Mouse (Mus musculus): ENCODE measurements around the gene Hoxa2. TPM values are rescaled to one million over a fixed set of nuclear protein-coding genes. Genes with fewer than 3 reads are reported as not detected.

Hoxa2 gene
- polyA plus RNA-seq, 1 experiment from 2014 or later: 2.3 TPM

DNA sequence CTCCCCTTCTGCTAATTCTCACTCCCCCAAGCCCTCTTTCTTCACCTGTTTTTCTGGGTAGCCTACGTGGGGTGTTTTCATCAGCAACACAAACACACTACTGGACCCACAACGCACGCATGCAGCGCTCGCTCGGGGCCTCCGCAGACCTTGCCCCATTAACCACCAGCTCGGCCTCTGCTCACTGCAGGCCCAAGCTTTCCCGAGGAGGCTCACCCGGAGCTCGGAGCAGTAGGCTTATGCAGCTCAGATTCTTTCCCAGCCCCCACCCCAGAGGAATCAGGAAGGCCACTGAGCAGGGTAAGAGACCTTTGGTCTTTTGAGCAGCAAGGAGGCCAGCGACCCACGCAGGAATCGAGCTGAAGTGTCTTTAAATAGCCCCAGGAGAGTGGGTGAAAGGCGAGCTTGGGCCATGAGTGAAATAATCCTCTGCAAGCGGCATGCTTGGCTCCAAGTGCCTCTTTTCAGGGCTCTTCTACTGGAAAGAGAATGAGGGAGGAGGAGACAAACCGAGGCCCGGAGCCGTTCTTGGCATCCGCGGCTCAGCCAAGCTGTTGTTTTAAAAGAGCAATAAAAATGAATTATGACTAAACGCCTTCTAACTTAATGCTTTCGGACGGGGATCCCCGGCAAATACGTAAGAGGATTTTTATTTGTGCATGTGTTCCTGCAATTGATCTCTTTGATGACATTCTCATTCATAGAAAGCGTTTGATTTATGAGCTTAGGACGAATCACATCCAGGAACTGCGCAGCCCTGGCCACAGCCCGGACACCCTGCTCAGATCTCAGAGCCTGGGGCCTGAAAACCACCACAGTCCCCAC is 3.9 kb downstream of the Hoxa2 start:
- Histone ChIP-seq H3K27ac (peak overlapping the region; percentile 89), H3K4me3 (replicated peaks; ENCODE audit: low read depth, low read length) (peak overlapping the region; percentile 20; the same call in 1 of the 2 replicates), H3K36me3 (ENCODE audit: insufficient read depth, low read length) (no peaks in the 10 kb centered on the region), H3K27me3 (ENCODE audit: insufficient read depth, low read length) (0 out of 2 replicates have a peak, but pooled peaks cover 13% of the 10 kb centered on the region), H3K9me3 (replicated peaks; ENCODE audit: low read length) (no peaks in the 10 kb centered on the region), H3K4me1 (replicated peaks; ENCODE audit: insufficient read depth, low read length) (peaks cover 47% of the 10 kb centered on the region), H3K9ac (ENCODE audit: low read depth, low read length) (peak overlapping the region; percentile 43), H3K4me2 (ENCODE audit: low read length) (peak overlapping the region; percentile 95)
- WGBS: 4% methylated on average over 30 of the region's 30 CpGs
- peak; percentile 96 for DNase-seq (ENCODE audit: low spot score)
- 0 out of 2 replicates have a peak, but pooled peaks have one; percentile 27 for ATAC-seq (replicated peaks; ENCODE audit: low FRiP score, low read depth)
- TF ChIP-seq CTCF (IDR thresholded peaks at IDR 0.05; ENCODE audit: low read depth): no peak

- WGBS: 16% methylated on average over 9 of the region's 9 CpGs
- Histone ChIP-seq H3K4me3 (replicated peaks; ENCODE audit: low read depth, low read length) (no peak overlapping the region), H3K27ac (peak overlapping the region; percentile 89), H3K27me3 (ENCODE audit: insufficient read depth, low read length) (0 out of 2 replicates have a peak, but pooled peaks cover 14% of the 10 kb centered on the region), H3K36me3 (ENCODE audit: insufficient read depth, low read length) (no peaks in the 10 kb centered on the region), H3K4me1 (replicated peaks; ENCODE audit: insufficient read depth, low read length) (peaks cover 40% of the 10 kb centered on the region), H3K9ac (ENCODE audit: low read depth, low read length) (peak overlapping the region; percentile 43; the same call in 1 of the 2 replicates), H3K9me3 (replicated peaks; ENCODE audit: low read length) (no peaks in the 10 kb centered on the region), H3K4me2 (ENCODE audit: low read length) (peak overlapping the region; percentile 95)
- TF ChIP-seq CTCF (IDR thresholded peaks at IDR 0.05; ENCODE audit: low read depth): no peak
- ATAC-seq (replicated peaks; ENCODE audit: low FRiP score, low read depth) (no peak), DNase-seq (ENCODE audit: low spot score) (peak; percentile 72)
Measured at GRCm38 (mm10) chr6:52159979-52160378, 4.7 kb downstream of the Hoxa2 start.

DNA sequence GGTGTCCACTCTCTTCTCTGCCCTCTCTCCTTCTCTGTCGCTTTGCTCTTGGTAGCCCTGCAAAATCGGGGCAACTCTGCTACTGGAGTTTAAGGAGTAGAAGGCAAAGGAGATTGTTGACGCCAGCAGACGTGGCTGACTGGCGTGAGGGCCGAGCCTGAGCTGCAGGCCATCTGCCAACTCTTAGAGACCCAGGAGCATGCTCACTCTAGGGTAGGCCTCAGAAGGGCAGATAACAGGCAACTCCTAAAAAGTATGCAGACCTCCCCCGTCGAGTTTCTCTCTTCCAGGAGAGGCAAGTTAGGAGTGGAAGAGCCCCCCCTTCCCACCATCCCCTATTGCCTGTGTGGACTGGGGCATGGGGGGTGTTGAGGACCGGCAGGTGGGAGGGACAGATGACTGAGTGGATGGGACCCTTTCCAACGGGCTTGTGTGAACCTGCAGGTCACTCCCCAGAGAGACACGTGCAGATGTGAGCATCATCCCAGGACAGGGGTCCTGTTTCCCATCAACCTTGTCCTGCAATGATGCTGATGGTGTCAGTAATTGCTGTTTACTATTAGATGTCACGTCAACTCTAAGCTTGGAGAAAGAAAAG is 5.4 kb downstream of the Hoxa2 start:
- ATAC-seq (replicated peaks; ENCODE audit: low FRiP score, low read depth) (0 out of 2 replicates have a peak, but pooled peaks have one; percentile 9), DNase-seq (ENCODE audit: low spot score) (peak; percentile 44)
- Histone ChIP-seq H3K27me3 (ENCODE audit: insufficient read depth, low read length) (peaks cover 16% of the 10 kb centered on the region), H3K4me1 (replicated peaks; ENCODE audit: insufficient read depth, low read length) (peaks cover 37% of the 10 kb centered on the region), H3K9me3 (replicated peaks; ENCODE audit: low read length) (no peaks in the 10 kb centered on the region), H3K4me3 (replicated peaks; ENCODE audit: low read depth, low read length) (peak overlapping the region; percentile 72), H3K27ac (peak overlapping the region; percentile 89), H3K36me3 (ENCODE audit: insufficient read depth, low read length) (no peaks in the 10 kb centered on the region), H3K9ac (ENCODE audit: low read depth, low read length) (peak overlapping the region; percentile 76), H3K4me2 (ENCODE audit: low read length) (peak overlapping the region; percentile 95)
- WGBS: 11% methylated on average over 12 of the region's 12 CpGs
- no peak for TF ChIP-seq CTCF (IDR thresholded peaks at IDR 0.05; ENCODE audit: low read depth)

DNA sequence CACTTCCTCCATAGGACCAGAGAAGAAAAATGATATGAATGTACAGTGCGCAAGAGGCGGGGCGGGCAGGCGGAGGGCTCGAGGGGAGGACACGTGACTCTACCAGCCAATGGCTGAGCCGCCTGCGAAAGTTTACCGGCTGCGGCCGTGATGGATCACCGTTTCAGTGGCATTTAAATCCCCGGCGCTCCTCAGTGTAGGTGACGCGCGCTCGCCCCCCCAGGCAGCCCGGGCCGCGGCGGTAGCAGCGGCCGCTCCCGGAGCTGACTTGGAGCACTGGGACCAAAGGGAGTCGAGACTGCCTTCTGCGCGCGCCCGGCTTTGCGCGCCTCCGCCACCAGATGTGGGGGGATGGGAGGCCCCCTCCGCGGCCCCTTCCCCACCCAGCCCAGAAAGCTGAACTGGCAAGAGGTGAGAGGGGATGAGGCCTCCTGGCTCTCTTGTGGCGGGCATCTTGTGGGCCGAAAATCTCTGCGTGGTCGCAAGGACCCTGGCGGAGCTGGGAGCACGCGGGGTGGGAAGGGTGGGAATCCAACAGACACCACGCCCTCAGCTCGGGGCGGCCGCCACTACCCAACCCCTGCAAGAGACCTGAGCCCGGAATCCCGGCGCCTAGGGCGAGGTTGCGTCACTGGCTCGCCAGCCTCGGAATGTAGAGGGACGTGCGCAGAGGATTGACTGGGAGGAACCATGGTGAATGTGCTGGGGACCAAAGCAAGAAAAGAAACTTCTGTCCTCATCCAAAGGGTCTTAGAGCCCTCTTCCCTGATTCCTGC is 6.2 kb downstream of the Hoxa2 start, which contains the start of gene Hoxa1:
Hoxa1 (minus strand) TSS at position 42 of the 776 bp plus-strand sequence.
- no peaks in the 10 kb centered on the region for H3K9me3 ChIP-seq (replicated peaks; ENCODE audit: low read length)
- H3K27me3 ChIP-seq (ENCODE audit: insufficient read depth, low read length): peaks cover 20% of the 10 kb centered on the region
- H3K27ac ChIP-seq: peak within 1 kb of the TSS; percentile 89
- under 1% methylated on average over 55 of the region's 55 CpGs for WGBS
- DNase-seq (ENCODE audit: low spot score): peak; percentile 95
- H3K4me1 ChIP-seq (replicated peaks; ENCODE audit: insufficient read depth, low read length): peaks cover 29% of the 10 kb centered on the region
- peak within 1 kb of the TSS; percentile 95 for H3K4me2 ChIP-seq (ENCODE audit: low read length)
- H3K36me3 ChIP-seq (ENCODE audit: insufficient read depth, low read length): no peaks in the 10 kb centered on the region
- ATAC-seq (replicated peaks; ENCODE audit: low FRiP score, low read depth): peak; percentile 79
- peak within 1 kb of the TSS; percentile 72 for H3K4me3 ChIP-seq (replicated peaks; ENCODE audit: low read depth, low read length)
- no peak for TF ChIP-seq CTCF (IDR thresholded peaks at IDR 0.05; ENCODE audit: low read depth)
- peak within 1 kb of the TSS; percentile 76 for H3K9ac ChIP-seq (ENCODE audit: low read depth, low read length)

GRCm38 (mm10) chr6:52157466-52158275 is 7.0 kb downstream of the Hoxa2 start:
- peaks cover 24% of the 10 kb centered on the region for H3K27me3 ChIP-seq (ENCODE audit: insufficient read depth, low read length)
- DNase-seq (ENCODE audit: low spot score) (no peak), ATAC-seq (replicated peaks; ENCODE audit: low FRiP score, low read depth) (peak; percentile 23; the same call in 1 of the 2 replicates)
- H3K4me1 ChIP-seq (replicated peaks; ENCODE audit: insufficient read depth, low read length): peaks cover 24% of the 10 kb centered on the region
- no peak overlapping the region for H3K27ac ChIP-seq
- H3K4me2 ChIP-seq (ENCODE audit: low read length): peak overlapping the region; percentile 95
- H3K9ac ChIP-seq (ENCODE audit: low read depth, low read length): no peak overlapping the region
- WGBS: 2% methylated on average over 32 of the region's 32 CpGs
- peak overlapping the region; percentile 72 for H3K4me3 ChIP-seq (replicated peaks; ENCODE audit: low read depth, low read length)
- no peaks in the 10 kb centered on the region for H3K36me3 ChIP-seq (ENCODE audit: insufficient read depth, low read length)
- no peaks in the 10 kb centered on the region for H3K9me3 ChIP-seq (replicated peaks; ENCODE audit: low read length)
- TF ChIP-seq CTCF (IDR thresholded peaks at IDR 0.05; ENCODE audit: low read depth): no peak
